Mouse (Mus musculus): ENCODE results near the gene Ncf1. TPM values are rescaled to one million over a fixed set of nuclear protein-coding genes. Genes with fewer than 3 reads are reported as not detected.

Gene Ncf1
- total RNA-seq, 4 experiments from 2014 or later: 5.3 to 16.2 (median 10.3) TPM

GRCm38 (mm10) chr5:134214021-134214806 lies 15.2 kb downstream of the Ncf1 start:
- no peak for DNase-seq (ENCODE audit: low spot score in 2 of 2)

GRCm38 (mm10) chr5:134209931-134210554 lies 19.4 kb downstream of the Ncf1 start:
- no peak for DNase-seq (ENCODE audit: low spot score in 2 of 2)

GRCm38 (mm10) chr5:134206721-134207120 lies 22.7 kb downstream of the Ncf1 start:
- no peak for DNase-seq (ENCODE audit: low spot score in 2 of 2)

GRCm38 (mm10) chr5:134193664-134194063 lies 35.8 kb downstream of the Ncf1 start:
- DNase-seq (ENCODE audit: low spot score in 2 of 2): no peak

- DNase-seq (ENCODE audit: low spot score in 2 of 2): no peak
Observed at GRCm38 (mm10) chr5:134188571-134188970, 40.9 kb downstream of the Ncf1 start.

GRCm38 (mm10) chr5:134186961-134187731 lies 42.3 kb downstream of the Ncf1 start:
- peak in 1 of 2 experiments; percentile 26 for DNase-seq (ENCODE audit: low spot score in 2 of 2)

GRCm38 (mm10) chr5:134186059-134186458 lies 43.4 kb downstream of the Ncf1 start:
- DNase-seq (ENCODE audit: low spot score in 2 of 2): no peak

GRCm38 (mm10) chr5:134183880-134184808 lies 45.3 kb downstream of the Ncf1 start, which contains the start of gene Gtf2ird2:
TSS of gene Gtf2ird2 (plus strand) at chr5:134184019.
- DNase-seq (ENCODE audit: low spot score in 2 of 2): peak; percentile 97 to 99

GRCm38 (mm10) chr5:134183162-134183561 lies 46.3 kb downstream of the Ncf1 start:
- DNase-seq (ENCODE audit: low spot score in 2 of 2): no peak

- no peak for DNase-seq (ENCODE audit: low spot score in 2 of 2)
Observed at GRCm38 (mm10) chr5:134182735-134183134, 46.7 kb downstream of the Ncf1 start.

GRCm38 (mm10) chr5:134182172-134182571 lies 47.3 kb downstream of the Ncf1 start:
- no peak for DNase-seq (ENCODE audit: low spot score in 2 of 2)

- peak; percentile 52 to 69 for DNase-seq (ENCODE audit: low spot score in 2 of 2)
Observed at GRCm38 (mm10) chr5:134179871-134180270, 49.6 kb downstream of the Ncf1 start.

GRCm38 (mm10) chr5:134178536-134178935 lies 50.9 kb downstream of the Ncf1 start:
- no peak for DNase-seq (ENCODE audit: low spot score in 2 of 2)

- DNase-seq (ENCODE audit: low spot score in 2 of 2): peak; percentile 66 to 83
Observed at GRCm38 (mm10) chr5:134176169-134176881, 53.1 kb downstream of the Ncf1 start, which contains the start of gene Rcc1l. TSS of gene Rcc1l (minus strand) at chr5:134176774.

- no peak for DNase-seq (ENCODE audit: low spot score in 2 of 2)
Observed at GRCm38 (mm10) chr5:134175696-134176095, 53.7 kb downstream of the Ncf1 start.

GRCm38 (mm10) chr5:134173206-134173605 lies 56.2 kb downstream of the Ncf1 start:
- no peak for DNase-seq (ENCODE audit: low spot score in 2 of 2)

GRCm38 (mm10) chr5:134170167-134170566 lies 59.3 kb downstream of the Ncf1 start:
- DNase-seq (ENCODE audit: low spot score in 2 of 2): no peak

All from left cerebral cortex, adult 8-10 months (tissue).